Mouse (Mus musculus): ENCODE results near the gene Gm20422. TPM values are rescaled to one million over a fixed set of nuclear protein-coding genes. Genes with fewer than 3 reads are reported as not detected.
A peak's percentile ranks its signal among the peaks of the same experiment; 100 is the strongest.

Gene Gm20422
- total RNA-seq (2021): 1 to 10 TPM; 1.8 to 2.6 TPM

GRCm38 (mm10) chr8:69774503-69775148 lies at the start of gene Gm20422:
Gene Gm20422 (minus strand): TSS chr8:69774886.
- peak; percentile 67 to 87 for DNase-seq (ENCODE audit: extremely low spot score in 1 of 2, low spot score in 1 of 2)

DNA sequence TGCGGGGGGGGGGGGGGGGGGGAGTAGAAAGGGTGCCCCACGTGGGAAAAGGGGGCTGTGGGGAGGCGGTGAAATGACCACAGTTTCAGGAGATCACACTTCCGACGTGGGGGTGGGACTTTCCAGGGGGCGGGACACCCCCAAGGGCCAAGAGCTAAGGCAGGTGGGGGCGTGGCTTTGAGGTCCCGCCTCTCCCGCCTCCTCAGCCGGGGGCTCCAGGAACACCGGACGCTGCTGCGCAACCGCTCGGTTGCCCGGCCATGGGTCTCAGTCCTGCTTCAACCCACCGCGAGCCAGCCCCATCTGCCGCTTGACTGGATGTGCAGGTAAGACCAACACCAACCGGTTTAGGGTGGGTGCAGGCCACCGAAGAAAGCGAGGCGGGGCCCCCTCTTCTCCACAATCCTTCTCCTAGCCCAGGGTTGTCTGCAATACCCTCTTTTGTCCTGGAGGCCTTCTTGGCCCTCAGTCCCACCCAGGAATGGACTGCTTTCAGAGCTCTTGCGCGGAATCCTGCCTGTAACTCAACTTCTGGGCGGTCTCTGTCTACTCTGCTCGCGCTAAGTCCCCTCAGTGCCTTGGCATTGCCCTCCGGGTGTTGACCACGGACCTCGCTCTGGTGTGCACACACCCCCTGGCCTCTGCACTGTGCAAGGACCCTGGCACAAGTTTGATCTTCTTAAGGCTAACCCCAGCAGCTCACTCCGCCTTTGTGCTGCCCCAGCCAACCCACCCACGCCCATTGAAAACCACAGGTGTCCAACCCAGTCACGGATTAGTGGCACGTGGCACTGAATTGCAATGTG lies 47.9 kb upstream of the Gm20422 start, which contains the start of gene Lpar2:
TSS of gene Lpar2 (plus strand) at position 44 of the 806 bp plus-strand sequence.
- no peak for DNase-seq (ENCODE audit: extremely low spot score in 1 of 2, low spot score in 1 of 2)

- DNase-seq (ENCODE audit: extremely low spot score in 1 of 2, low spot score in 1 of 2): no peak
These were observed 47.3 kb upstream of the Gm20422 start for GRCm38 (mm10) chr8:69821971-69822385.

DNA sequence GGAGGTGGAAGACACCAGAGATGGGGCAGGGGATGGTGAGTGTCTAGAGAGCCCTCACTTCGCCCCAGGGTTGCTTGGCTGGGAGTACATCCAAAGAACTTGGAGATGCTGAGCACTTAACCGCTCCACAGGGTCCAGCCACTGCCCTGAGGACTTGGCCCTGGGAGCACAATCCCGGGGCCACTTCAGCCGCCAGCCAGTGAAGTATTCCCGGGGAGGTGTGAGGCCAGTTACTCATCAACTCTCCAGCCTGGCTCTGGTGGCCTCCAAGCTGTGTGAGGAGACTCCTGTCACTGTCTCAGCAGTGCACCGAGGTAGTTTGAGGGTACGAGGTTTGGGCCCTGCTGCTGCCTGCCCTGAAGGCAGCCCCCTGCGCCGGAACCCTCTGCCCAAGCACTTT lies 45.8 kb upstream of the Gm20422 start:
- no peak for DNase-seq (ENCODE audit: extremely low spot score in 1 of 2, low spot score in 1 of 2)

GRCm38 (mm10) chr8:69815396-69815795 lies 40.7 kb upstream of the Gm20422 start:
- DNase-seq (ENCODE audit: extremely low spot score in 1 of 2, low spot score in 1 of 2): no peak

DNA sequence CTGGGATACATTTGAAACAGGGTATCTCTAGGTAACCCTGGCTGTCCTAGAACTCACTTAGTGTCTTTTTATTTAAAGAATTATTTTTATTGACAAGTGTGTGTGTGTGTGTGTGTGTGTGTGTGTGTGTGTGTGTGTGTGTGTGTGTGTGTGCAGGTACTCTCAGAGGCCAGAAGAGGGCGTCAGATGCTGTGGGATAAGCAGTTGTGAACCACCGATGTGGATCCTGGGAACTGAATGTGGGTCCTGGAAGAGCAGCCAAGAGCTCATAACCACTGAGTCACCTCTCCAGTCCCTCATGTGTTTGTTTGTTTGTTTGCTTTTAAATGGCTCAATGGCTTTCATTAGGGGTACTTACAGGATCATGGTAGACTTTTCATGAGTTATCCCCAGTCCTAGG lies 40.2 kb upstream of the Gm20422 start:
- no peak for DNase-seq (ENCODE audit: extremely low spot score in 1 of 2, low spot score in 1 of 2)

GRCm38 (mm10) chr8:69809820-69810219 lies 35.1 kb upstream of the Gm20422 start:
- DNase-seq (ENCODE audit: extremely low spot score in 1 of 2, low spot score in 1 of 2): no peak

DNA sequence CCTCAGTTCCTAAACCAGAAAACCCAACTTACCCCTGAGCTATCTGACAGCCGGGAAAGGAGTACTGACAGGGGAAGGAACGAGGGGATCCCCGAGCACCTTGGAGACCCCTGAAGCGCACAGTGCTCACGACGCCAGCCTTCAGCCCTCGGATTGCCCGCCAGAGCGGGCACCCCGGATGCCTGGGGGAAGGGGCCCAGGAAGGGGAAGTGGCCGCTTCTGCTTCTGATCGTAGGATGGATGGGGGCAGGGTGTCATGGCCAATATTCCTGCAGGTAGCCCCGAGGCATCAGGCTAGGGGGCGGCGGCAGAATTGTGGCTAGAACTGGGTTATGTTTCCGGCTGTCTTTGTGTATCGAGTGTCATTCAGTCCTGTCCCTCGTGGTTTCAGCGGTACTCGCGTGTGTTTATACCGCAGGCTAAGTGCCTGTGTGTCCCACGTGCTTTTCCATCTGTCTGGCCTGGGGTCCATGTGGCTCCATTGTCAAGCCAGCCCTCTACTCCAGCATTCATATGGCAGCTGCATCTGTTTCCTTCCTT lies 34.2 kb upstream of the Gm20422 start:
- no peak for DNase-seq (ENCODE audit: extremely low spot score in 1 of 2, low spot score in 1 of 2)

DNA sequence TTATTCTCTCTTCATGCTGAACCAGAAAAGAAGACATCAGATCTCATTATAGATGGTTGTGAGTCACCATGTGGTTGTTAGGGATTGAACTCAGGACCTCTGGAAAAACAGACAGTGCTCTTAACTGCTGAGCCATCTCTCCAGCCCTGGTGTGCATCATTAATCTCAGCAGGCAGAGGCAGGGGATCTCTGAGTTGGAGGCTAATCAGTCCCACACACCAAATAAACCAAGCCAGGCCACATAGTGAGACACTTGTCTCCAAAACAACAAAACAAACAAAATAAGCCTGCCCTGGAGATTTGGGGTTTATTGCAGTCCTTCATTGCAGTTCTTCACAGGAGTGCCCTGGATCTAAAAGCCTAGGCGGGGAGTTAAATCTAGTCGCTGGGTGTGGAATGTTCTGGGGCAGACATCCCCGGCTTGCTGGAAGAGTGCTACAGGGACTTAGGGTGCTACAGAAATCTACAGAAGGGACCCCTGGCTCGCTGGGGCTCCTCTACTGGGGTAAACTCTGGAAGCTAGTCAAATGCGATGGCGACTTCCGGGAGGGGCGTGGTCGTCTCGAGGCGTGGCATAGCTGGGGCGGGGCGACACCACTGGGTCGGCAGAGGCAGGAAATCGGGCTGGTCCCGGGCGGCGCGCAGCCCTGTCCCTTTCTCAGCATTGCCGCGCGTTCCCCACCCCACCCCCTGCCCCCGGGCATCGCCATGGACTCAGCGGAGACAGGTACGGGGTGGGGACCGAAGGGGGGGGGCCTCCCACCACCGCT lies 33.6 kb upstream of the Gm20422 start, which contains the start of gene Gmip:
TSS of gene Gmip (plus strand) at position 586 of the 770 bp plus-strand sequence.
- peak in 1 of 2 experiments; percentile 35 for DNase-seq (ENCODE audit: extremely low spot score in 1 of 2, low spot score in 1 of 2)

GRCm38 (mm10) chr8:69807236-69807635 lies 32.5 kb upstream of the Gm20422 start:
- no peak for DNase-seq (ENCODE audit: extremely low spot score in 1 of 2, low spot score in 1 of 2)

DNA sequence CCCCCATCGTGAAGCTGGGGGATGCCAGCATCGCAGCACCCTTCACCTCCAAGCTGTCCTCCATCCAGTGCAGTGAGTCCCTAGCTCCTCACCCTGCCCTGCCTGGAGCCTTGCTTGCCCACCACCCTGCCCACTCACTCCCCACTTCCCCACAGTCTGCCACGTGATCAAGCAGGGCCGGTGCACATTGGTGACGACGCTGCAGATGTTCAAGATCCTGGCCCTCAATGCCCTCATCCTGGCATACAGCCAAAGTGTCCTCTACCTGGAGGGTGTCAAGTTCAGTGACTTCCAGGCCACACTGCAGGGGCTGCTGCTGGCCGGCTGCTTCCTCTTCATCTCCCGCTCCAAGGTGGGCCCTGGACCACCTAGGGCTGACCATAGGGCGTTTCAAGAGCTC lies 30.8 kb upstream of the Gm20422 start:
- no peak for DNase-seq (ENCODE audit: extremely low spot score in 1 of 2, low spot score in 1 of 2)

DNA sequence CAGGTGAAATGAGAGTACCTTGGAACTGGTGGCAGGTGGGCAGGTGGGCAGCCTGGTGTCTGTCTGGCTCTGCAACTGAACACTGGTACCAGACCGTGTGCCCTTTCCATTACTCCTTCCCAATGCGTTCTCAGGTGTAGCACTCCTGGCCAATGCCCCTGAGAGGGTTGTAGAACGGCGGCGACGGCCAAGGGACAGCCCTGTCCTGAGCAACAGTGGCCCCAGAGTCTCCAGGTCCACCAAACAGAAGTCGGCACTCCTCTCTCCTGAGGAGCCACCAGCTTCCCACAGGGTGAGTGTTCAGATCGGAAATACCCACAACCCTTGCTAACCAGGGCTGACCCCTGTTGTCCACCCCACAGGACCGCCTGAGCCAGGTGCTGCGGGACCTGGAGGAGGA lies 30.4 kb upstream of the Gm20422 start:
- DNase-seq (ENCODE audit: extremely low spot score in 1 of 2, low spot score in 1 of 2): peak in 1 of 2 experiments; percentile 5

GRCm38 (mm10) chr8:69804537-69804936 lies 29.9 kb upstream of the Gm20422 start:
- DNase-seq (ENCODE audit: extremely low spot score in 1 of 2, low spot score in 1 of 2): peak in 1 of 2 experiments; percentile 3

GRCm38 (mm10) chr8:69803366-69803765 lies 28.7 kb upstream of the Gm20422 start:
- DNase-seq (ENCODE audit: extremely low spot score in 1 of 2, low spot score in 1 of 2): peak in 1 of 2 experiments; percentile 7

GRCm38 (mm10) chr8:69802216-69802615 lies 27.5 kb upstream of the Gm20422 start:
- peak; percentile 0 to 2 for DNase-seq (ENCODE audit: extremely low spot score in 1 of 2, low spot score in 1 of 2)

- peak; percentile 2 to 3 for DNase-seq (ENCODE audit: extremely low spot score in 1 of 2, low spot score in 1 of 2)
These were observed 27.1 kb upstream of the Gm20422 start for GRCm38 (mm10) chr8:69801796-69802195.

DNA sequence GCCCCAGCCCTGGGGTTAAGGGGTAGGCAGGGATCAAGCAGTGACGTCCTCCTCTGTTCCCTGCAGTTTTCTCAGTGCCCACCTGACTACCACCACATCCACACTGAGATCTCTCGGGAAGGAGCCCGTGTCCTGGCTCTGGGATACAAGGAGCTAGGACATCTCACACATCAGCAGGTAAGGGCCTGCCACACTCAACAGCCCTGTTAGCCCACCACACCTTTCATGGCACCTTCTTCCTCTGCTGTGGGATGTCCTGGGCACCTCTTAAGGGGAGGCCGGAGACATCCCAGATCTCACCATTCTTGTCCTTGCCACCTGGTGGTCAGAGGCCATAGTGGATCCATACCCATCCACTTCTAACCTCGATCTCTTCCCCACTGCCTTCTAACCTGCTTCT lies 25.3 kb upstream of the Gm20422 start:
- peak; percentile 1 for DNase-seq (ENCODE audit: extremely low spot score in 1 of 2, low spot score in 1 of 2)

DNA sequence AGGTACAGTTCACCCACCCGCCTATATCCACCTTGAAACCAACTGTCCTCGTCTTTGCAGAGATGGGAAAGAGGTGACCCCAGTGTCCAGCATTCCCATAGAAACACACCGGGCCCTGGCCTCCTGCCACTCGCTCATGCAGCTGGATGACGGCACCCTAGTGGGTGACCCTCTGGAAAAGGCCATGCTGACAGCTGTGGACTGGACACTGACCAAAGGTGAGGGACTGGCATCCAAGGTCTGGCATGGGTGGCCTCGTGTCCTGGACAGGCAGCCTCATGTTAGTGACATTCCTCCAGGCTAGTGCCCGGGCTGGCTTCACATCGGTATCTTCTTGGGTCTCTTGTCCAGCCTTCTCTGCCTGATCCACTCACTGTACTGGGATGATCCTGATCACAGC lies 24.6 kb upstream of the Gm20422 start:
- peak in 1 of 2 experiments; percentile 3 for DNase-seq (ENCODE audit: extremely low spot score in 1 of 2, low spot score in 1 of 2)

DNA sequence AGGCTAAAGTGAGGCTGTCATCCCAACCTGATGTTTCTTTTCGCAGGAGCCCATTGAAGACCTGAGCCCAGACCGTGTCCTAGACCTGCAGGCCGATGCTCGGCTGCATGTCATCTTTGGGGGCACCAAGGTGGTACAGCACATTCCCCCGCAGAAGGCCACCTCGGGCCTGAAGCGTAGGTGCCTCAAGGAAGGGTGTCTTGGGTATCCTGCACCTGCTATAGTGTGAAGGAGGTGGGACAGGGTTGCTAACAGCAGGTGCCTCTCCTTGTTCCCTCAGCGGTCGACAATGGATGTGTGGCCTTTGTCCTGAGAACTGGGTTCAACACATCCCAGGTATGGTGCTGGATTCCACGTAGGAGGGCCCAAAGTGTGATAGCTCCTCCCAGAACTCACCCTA lies 23.0 kb upstream of the Gm20422 start:
- DNase-seq (ENCODE audit: extremely low spot score in 1 of 2, low spot score in 1 of 2): peak in 1 of 2 experiments; percentile 3

GRCm38 (mm10) chr8:69796721-69797345 lies 22.1 kb upstream of the Gm20422 start:
- peak in 1 of 2 experiments; percentile 4 for DNase-seq (ENCODE audit: extremely low spot score in 1 of 2, low spot score in 1 of 2)

All from layer of hippocampus, postnatal 25 days (tissue).